Mouse (Mus musculus) cortical plate, adult 2 months (tissue): Measurements from ENCODE around the gene Ell.

Experiments
- CTCF ChIP-seq: fragments of 200-500 bp; IDR thresholded peaks from 2 replicates; pipeline ENCODE4 v1.5.1; 2011; ENCODE audit warnings: mild to moderate bottlenecking, control low read depth, low read length; ENCODE audit not compliant: insufficient read depth; ENCODE audit errors: extremely low read depth
- POLR2A ChIP-seq: fragments of 200-500 bp; IDR thresholded peaks from 2 replicates; pipeline ENCODE4 v1.6.1; 2011; ENCODE audit warnings: mild to moderate bottlenecking, low read length, control low read depth; ENCODE audit not compliant: insufficient read depth; ENCODE audit errors: extremely low read depth

DNA sequence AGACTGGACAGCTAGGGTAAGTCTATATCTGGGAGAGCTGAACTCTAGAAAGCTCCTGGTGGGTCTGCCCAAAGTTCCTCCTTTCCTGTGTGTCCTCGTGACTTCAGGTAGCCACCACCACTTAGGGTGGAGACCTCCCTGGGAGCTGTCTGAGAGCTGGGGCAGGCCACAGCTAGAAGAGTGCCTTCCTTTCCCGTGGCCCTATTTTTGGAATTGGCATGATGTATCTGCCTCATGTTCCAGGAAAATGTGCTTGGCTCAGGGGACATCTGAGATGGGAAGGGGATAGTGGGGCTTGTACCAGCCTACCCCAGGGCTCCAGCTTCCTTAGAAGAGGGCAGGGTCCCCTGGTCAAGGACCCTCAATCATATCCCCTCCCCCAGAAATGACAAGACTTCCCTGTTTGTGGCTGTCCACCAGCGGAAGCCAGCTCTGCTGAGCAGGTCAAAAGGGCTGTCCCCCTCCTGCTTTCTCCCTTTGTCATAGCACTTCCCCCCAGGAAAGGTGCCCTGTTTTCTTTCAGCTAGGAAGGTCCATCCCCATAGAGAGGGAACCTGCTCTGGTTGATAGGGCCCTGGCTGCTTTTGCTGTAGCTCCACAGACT is 12.4 kb downstream of the Ell start:
- no peak for TF ChIP-seq POLR2A
- TF ChIP-seq CTCF = no peak
